Mouse (Mus musculus) urinary bladder, postnatal 14 days (tissue): ENCODE results near the gene Hist1h2ad.
"Not testable (repeated sequence)": the region's sequence is repeated elsewhere in the genome, so short reads cannot be mapped to it uniquely, and the experiment has no call there.

Experiments
- DNase-seq: peaks from one replicate; pipeline ENCODE4 v3.0.0; 2021; ENCODE audit warnings: low spot score

Gene Hist1h2ad

DNA sequence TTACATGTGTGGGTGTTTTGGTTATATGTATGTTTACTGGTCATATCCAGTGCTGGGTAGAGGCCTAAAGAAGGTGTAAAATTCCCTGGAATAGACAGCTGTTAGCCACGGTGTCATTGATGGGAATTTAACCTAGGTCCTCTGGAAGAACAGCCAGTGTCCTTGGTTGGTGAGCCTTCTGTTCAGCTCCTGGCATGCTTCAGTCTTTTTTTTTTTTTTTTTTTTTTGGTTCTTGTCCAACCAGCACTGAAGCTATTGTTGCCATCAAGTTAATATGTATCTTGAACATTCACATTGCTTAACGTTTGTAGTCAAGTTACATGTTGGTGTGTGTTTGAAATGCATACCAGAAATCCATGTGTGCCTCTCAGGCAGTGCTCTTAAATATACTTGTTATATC, 9.7 kb upstream of the Hist1h2ad start:
- DNase-seq, result no peak

- not testable (repeated sequence) for DNase-seq
Observed at GRCm38 (mm10) chr13:23570261-23571021, 3.7 kb upstream of the Hist1h2ad start.

DNA sequence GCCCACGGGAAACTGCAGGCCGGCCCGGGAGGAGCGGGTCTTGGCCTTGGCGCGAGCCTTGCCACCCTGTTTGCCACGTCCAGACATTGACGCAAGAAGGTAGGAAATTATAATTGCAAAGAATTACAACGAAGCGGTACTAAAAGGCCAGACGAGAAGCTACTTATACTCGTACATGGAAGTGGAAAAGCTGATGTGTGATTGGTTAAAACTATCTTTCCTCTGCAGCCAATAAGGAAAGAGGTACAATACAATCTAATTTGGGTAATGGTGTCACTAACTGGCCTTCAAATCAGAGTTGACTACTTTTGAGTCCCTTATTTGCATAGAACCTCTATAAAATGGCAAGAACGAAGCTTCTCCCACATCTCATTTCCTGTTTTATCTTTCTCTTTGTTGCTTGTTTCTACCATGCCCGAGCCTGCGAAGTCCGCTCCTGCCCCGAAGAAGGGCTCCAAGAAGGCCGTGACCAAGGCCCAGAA, 3.1 kb upstream of the Hist1h2ad start, which contains the start of the genes Hist1h2ae and Hist1h2bg:
Hist1h2ae (minus strand) TSS at position 199 of the 482 bp plus-strand sequence.
Hist1h2bg (plus strand) TSS at position 375 of the 482 bp plus-strand sequence.
- DNase-seq, result peak; percentile 59

DNA sequence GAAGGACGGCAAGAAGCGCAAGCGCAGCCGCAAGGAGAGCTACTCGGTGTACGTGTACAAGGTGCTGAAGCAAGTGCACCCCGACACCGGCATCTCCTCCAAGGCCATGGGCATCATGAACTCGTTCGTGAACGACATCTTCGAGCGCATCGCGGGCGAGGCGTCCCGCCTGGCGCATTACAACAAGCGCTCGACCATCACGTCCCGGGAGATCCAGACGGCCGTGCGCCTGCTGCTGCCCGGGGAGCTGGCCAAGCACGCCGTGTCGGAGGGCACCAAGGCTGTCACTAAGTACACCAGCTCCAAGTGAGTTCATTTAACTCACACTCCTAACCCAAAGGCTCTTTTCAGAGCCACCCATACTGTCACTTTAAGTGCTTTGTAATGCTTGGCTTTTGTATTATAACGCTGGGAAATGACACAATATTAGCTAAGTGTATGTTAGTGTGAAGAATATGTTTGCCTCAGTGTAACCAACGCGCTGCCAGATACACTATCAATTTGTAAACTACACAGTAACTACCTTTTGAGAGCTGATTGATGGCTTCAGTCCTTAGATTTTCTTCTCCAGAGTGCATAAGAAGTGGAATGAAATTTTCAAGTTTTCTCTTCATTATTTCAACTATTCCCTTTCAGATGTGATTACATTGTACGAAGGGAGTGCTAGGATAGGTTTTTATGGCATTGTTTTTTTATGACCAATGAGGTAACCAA, 2.5 kb upstream of the Hist1h2ad start:
- not testable (repeated sequence) for DNase-seq

DNA sequence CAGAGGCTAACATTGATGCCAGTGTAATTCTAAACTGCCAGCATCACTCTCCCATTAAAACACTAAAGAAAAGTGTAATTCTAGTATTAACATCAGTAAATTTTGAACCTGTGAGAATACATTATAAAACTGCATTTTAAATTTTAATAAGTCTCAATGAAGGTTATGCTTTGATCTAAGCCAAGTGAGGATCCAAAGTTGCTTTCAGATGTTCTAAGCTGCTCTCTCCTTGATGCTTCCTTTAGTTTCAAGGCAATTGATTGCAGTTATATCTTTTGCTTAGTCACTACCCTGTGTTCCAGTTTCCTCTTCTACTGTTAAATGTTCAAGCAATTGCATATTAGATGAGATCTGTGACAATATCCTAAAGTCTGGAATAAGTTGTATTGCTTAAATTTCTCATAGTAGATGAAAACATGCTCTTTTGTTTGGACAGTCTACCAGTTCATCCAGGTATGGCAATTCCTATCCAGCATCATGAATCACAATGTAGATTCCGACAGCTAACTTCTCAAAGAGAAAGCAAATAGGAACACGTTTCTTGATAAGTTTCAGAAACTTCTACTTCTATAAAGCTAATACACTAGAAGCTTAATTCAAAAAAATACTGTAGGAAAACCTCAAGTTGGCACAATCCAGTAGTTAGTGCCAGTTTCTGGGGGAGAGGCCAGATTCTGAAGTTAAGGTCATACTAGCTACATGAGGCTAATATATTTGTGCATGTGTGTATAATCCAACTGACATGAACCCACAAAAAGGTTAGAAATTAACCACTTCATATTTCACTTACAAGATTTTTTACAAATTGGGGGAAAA, 1.8 kb upstream of the Hist1h2ad start:
- no peak for DNase-seq

DNA sequence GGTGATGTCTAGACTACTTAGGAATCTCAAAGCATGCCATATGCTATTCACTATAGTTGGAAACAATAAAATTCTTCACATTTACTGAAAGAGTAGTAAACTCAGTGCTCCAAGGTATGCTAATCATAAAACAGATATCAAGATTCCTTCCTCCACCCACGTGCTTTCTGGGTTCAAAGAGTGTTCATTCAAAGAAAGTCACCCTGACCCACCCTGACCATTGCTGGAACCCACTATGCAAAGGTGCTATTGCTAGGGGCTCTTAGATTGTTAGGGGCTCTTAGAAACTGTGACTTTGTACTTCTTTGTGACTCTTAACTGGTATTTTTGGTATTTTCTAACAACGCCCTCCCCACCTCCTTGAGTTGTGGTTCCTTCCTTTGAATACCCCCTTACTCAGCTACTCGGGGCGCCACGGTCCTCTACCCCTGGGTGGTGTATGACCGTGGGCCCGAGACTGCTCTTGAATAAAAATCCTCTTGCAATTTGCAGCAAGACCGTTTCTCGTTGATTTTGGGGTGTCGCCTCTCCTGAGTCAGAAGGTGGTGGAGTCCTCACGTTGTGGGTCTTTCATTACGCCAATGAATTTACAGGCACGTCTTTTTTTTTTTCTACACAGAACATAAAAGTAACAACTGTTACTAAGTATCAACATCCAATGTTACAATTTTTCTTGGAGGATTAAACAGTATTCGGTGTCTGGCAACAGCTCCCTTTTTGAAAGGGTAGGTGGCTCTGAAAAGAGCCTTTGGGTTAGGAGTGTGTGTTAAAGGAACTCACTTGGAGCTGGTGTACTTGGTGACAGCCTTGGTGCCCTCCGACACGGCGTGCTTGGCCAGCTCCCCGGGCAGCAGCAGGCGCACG, 915 bp upstream of the Hist1h2ad start:
- not testable (repeated sequence) for DNase-seq

DNA sequence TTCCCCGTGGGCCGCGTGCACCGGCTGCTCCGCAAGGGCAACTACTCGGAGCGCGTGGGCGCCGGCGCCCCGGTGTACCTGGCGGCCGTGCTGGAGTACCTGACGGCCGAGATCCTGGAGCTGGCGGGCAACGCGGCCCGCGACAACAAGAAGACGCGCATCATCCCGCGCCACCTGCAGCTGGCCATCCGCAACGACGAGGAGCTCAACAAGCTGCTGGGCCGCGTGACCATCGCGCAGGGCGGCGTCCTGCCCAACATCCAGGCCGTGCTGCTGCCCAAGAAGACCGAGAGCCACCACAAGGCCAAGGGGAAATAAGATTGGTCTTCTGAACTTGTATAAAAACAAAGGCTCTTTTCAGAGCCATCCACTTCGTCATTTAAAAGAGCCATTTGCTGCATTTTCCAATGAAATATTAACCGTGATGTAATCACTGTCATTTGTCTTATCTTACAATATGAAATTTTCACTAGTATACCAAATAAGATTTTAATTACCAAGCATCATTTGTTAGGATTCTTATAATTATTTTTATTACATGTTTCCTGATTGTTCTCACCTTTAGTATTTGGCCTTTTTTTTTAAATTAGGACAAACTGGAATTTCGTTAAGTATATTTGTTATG, 477 bp downstream of the Hist1h2ad start:
- not testable (repeated sequence) for DNase-seq

GRCm38 (mm10) chr13:23575271-23575851, 1.2 kb downstream of the Hist1h2ad start, which contains the start of gene Hist1h3d:
Gene Hist1h3d, plus strand, starts transcription at chr13:23575763.
- DNase-seq, result peak; percentile 31

DNA sequence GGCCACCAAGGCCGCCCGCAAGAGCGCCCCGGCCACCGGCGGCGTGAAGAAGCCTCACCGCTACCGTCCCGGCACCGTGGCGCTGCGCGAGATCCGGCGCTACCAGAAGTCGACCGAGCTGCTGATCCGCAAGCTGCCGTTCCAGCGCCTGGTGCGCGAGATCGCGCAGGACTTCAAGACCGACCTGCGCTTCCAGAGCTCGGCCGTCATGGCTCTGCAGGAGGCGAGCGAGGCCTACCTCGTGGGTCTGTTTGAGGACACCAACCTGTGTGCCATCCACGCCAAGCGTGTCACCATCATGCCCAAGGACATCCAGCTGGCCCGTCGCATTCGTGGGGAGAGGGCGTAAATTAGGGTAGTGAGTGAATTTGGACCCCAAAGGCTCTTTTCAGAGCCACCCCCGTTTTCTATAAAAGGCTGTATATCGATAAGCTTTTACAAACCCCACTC, 1.7 kb downstream of the Hist1h2ad start:
- not testable (repeated sequence) for DNase-seq

- DNase-seq, result no peak
Observed at GRCm38 (mm10) chr13:23576351-23576881, 2.2 kb downstream of the Hist1h2ad start.

GRCm38 (mm10) chr13:23576906-23577639, 2.9 kb downstream of the Hist1h2ad start:
- no peak for DNase-seq

DNA sequence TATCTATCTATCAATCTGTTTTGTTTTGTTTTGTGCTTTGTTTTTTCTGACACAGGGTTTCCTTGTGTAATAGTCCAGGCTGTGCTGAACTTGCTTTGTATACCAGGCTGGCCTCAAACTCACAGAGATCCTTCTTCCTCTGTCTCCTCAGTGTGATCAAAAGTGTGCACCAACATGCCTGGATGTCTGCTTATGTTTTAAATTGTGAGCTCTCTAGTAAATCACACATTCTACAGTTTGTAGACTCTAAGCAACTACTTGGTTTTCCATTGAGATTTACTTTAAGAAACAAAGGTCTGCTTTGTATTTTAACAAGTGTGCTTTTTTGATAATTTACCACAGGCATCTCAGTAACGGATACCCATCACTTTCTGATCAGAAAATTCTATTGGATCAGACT, 3.7 kb downstream of the Hist1h2ad start:
- no peak for DNase-seq

- peak; percentile 95 for DNase-seq
Observed at GRCm38 (mm10) chr13:23581408-23582218, 7.4 kb downstream of the Hist1h2ad start, which contains the start of gene Hist1h4d. Gene Hist1h4d, plus strand, starts transcription at chr13:23581598.

GRCm38 (mm10) chr13:23582219-23583056, 8.3 kb downstream of the Hist1h2ad start:
- DNase-seq, result no peak

DNA sequence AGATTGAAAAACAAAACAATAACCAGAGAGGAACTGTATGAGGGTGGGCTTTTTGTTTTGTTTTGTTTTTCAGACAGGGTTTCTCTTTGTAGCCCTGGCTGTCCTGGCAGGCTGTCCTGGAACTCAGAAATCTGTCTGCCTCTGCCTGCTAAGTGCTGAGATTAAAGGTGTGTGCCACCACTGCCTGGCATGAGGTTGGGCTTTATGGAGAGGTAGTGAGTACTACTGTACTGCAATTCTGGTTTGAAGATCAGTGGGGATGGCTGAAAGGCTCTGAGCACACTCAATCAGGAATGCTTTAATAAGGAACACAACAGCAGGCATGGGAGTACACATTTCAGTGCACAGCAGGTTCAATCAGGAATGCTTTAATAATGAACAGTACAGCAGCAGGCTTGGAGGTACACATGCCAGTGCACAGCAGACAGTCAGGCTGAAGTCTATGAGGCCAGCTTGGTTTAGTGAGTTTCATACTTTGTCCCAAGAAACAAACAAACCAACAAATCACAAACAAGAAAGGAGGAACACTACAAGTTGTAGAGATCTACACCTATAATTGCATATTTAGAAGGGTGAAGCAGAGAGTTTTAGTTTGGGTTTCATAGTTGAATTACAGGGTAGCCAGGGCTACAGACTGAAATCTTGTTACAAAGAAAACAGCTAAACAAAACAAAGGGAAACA, 9.3 kb downstream of the Hist1h2ad start:
- no peak for DNase-seq

DNA sequence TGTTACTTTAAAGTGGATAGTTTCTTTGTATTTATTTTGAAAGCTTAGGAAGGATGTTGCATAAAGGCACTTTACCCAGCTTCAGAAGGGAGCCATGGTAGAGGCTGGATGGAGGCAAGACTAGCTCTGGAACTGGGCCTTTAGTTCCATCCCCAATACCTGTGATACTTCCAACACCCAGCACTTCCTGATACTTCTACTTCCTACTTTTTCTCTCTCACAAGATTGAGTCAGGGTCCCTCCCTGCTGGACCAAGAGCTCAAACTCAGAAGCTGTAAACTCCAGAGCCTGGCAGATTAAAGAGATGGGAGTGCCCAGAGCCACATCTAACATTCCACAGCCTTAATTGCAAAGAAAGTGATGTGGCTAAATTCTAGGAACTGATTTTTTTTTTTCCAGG, 10.2 kb downstream of the Hist1h2ad start:
- DNase-seq, result no peak

GRCm38 (mm10) chr13:23585029-23585441, 10.9 kb downstream of the Hist1h2ad start:
- DNase-seq, result peak; percentile 82
